Mouse (Mus musculus): ENCODE data around the gene Slk. TPM values are rescaled to one million over a fixed set of nuclear protein-coding genes. Genes with fewer than 3 reads are reported as not detected.

The Slk gene
- total RNA-seq (2012; rRNA removed) (18.0 and 21.1 TPM in 2 replicates), total RNA-seq (2014; rRNA removed) (25.5 and 31.6 TPM in 2 replicates), polyA plus RNA-seq (2012; ENCODE audit: insufficient read length, low read depth) (33.6 and 35.1 TPM in 2 replicates)

GRCm38 (mm10) chr19:47579225-47579787, at the start of gene Slk:
Gene Slk, plus strand, starts transcription at chr19:47579678.
- TF ChIP-seq NRF1 (IDR thresholded peaks at IDR 0.05; ENCODE audit: low read depth, low read length) (peak; percentile 95), CTCF (conservative IDR thresholded peaks at IDR 0.05 in 1 of 2, IDR thresholded peaks at IDR 0.05 in 1 of 2; ENCODE audit: low read depth in 2 of 2, low read length in 2 of 2) (no peak), IRF4 (IDR thresholded peaks at IDR 0.05; ENCODE audit: low read depth, low read length) (peak; percentile 30; the same call in 1 of the 2 replicates), ETS1 (conservative IDR thresholded peaks at IDR 0.05; ENCODE audit: low read depth, low read length) (0 out of 2 replicates have a peak, but pooled peaks have one; percentile 13), TCF12 (IDR thresholded peaks at IDR 0.05; ENCODE audit: low read depth, low read length) (peak; percentile 61), HCFC1 (IDR thresholded peaks at IDR 0.05; ENCODE audit: low read depth, low read length) (peak; percentile 30), EP300 (IDR thresholded peaks at IDR 0.05; ENCODE audit: low read length) (no peak), ZMIZ1 (IDR thresholded peaks at IDR 0.05; ENCODE audit: low read depth, low read length) (0 out of 2 replicates have a peak, but pooled peaks have one; percentile 74), KAT2A (IDR thresholded peaks at IDR 0.05; ENCODE audit: insufficient replicate concordance, low read length) (no peak), JUND (conservative IDR thresholded peaks at IDR 0.05; ENCODE audit: low read depth, low read length) (no peak), SIN3A (IDR thresholded peaks at IDR 0.05; ENCODE audit: low read length) (peak; percentile 50; the same call in 1 of the 2 replicates), CHD1 (IDR thresholded peaks at IDR 0.05; ENCODE audit: low read depth, low read length) (no peak), MAX (IDR thresholded peaks at IDR 0.05; ENCODE audit: low read length) (no peak), E2F4 (IDR thresholded peaks at IDR 0.05; ENCODE audit: insufficient replicate concordance, low read depth, low read length) (0 out of 2 replicates have a peak, but pooled peaks have one; percentile 39), PAX5 (IDR thresholded peaks at IDR 0.05; ENCODE audit: low read length) (no peak), ZC3H11A (IDR thresholded peaks at IDR 0.05; ENCODE audit: low read depth, low read length) (no peak), ZKSCAN1 (IDR thresholded peaks at IDR 0.05; ENCODE audit: borderline replicate concordance, low read depth, low read length) (no peak), BHLHE40 (IDR thresholded peaks at IDR 0.05; ENCODE audit: low read depth, low read length) (peak; percentile 5; the same call in 1 of the 2 replicates), USF1 (IDR thresholded peaks at IDR 0.05; ENCODE audit: low read depth, low read length) (no peak), MXI1 (IDR thresholded peaks at IDR 0.05; ENCODE audit: low read depth, low read length) (peak; percentile 65; the same call in 1 of the 2 replicates), ZNF384 (IDR thresholded peaks at IDR 0.05; ENCODE audit: low read depth, low read length) (no peak), UBTF (IDR thresholded peaks at IDR 0.05; ENCODE audit: low read depth, low read length) (peak; percentile 90; the same call in 1 of the 2 replicates), NELFE (IDR thresholded peaks at IDR 0.05; ENCODE audit: low read depth, low read length) (peak; percentile 77), RCOR1 (conservative IDR thresholded peaks at IDR 0.05; ENCODE audit: low read depth, low read length) (no peak), MEF2A (IDR thresholded peaks at IDR 0.05; ENCODE audit: borderline replicate concordance, low read depth, low read length) (no peak; the same call in 1 of the 2 replicates), ELF1 (IDR thresholded peaks at IDR 0.05; ENCODE audit: low read depth, low read length) (peak; percentile 21; the same call in 1 of the 2 replicates), POLR2A (IDR thresholded peaks at IDR 0.05; ENCODE audit: low read depth, low read length) (peak; percentile 83), MAFK (IDR thresholded peaks at IDR 0.05; ENCODE audit: insufficient replicate concordance, low read length) (no peak)
- H3K9ac ChIP-seq (ENCODE audit: insufficient read depth, low read depth), result peak within 1 kb of the TSS; percentile 90
- dilution Hi-C loops (cut with MboI; ENCODE audit: extremely low pct_ligation_motif_present, extremely low pct_unique_long_range_greater_than_20kb, low sequenced_read_pairs), result no loop called here
- H3K9me3 ChIP-seq (replicated peaks; ENCODE audit: low read length), result no peaks in the 10 kb centered on the region
- peak within 1 kb of the TSS; percentile 72 to 88 (median 75) for H3K4me3 ChIP-seq (replicated peaks in 1 of 3; ENCODE audit: low read depth in 2 of 3, low read length in 2 of 3, poor library complexity in 1 of 3)
- in situ Hi-C loops (cut with MboI; ENCODE audit: low pct_ligation_motif_present, low pct_unique_long_range_greater_than_20kb, low sequenced_read_pairs), result no loop called here
- H3K27me3 ChIP-seq (replicated peaks), result peaks cover under 1% of the 10 kb centered on the region
- peaks cover 32% of the 10 kb centered on the region for H3K79me2 ChIP-seq (replicated peaks; ENCODE audit: control insufficient read depth, extremely low read depth, insufficient read depth, poor library complexity, severe bottlenecking)
- H3K27ac ChIP-seq (ENCODE audit: insufficient read depth, low read depth), result peak within 1 kb of the TSS; percentile 60
- no peaks in the 10 kb centered on the region for H3K36me3 ChIP-seq (replicated peaks in 1 of 2; ENCODE audit: control insufficient read depth in 1 of 2, insufficient read depth in 1 of 2, low read length in 1 of 2)
- DNase-seq (ENCODE audit: extremely low read depth), result peak; percentile 60
- H3K4me2 ChIP-seq (ENCODE audit: insufficient read depth, low read depth, poor library complexity, severe bottlenecking), result peak within 1 kb of the TSS; percentile 77
- peaks cover 0 to 19% of the 10 kb centered on the region in 2 experiments; a peak in 2 of 4 replicates for H3K4me1 ChIP-seq (ENCODE audit: control insufficient read depth in 1 of 2, insufficient read depth in 2 of 2)

Measured in CH12.LX (cell line).